Mouse (Mus musculus) embryo, embryonic 11.5 days (tissue): ENCODE results near the gene Fkbp4.

ENCODE experiments used
- DNase-seq: peaks from one replicate; pipeline ENCODE4 v3.0.0-alpha.2; 2012; ENCODE audit warnings: low read depth, low spot score

The Fkbp4 gene

DNA sequence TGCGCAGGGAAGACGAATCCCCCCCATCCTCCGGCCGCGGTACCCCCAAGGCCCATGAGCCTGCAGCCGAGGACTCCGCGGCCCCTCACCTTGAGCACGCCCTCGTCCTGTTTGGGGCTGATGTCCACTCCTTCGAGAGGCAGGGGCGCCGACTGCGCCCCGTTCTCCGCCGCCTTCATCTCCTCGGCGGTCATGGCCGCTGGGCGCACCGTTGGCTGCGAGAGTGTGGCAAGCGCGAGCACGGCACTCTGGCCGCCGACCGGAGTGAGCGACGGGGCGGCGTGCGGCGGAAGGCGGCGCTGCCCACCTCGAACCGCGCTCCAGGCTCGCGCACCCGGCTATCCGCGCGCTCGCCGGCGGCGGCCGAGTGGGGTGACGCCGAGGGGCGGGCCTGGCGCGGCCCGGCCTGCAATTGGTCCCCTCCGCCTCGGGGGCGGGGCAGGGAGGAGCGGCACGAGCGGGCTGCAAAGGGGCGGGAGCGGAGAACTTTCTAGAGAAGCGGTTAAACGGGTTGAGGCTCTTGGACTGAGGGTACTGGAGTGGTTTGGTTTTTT, at the start of gene Fkbp4:
Fkbp4 (minus strand) TSS at position 361 of the 554 bp plus-strand sequence.
- peak; percentile 82 for DNase-seq

DNA sequence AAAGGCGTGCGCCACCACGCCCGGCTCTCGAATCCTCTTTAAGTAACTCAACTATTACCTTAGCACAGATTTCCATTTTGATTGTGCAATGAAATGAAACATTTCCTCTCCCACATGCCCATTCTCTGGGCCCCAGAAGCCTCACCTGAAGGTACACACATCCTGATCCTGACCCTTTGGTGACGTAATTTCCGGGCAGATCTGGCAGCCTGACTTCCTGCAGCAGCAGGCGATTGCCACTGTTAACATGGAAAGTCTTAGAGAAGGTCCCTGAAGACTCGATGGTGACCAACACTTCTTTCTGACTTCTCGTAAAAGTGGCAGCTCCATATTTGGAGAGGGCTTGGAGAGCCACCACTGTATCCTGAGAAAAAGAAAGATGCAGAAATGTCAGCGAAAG, 49.3 kb upstream of the Fkbp4 start:
- no peak for DNase-seq

DNA sequence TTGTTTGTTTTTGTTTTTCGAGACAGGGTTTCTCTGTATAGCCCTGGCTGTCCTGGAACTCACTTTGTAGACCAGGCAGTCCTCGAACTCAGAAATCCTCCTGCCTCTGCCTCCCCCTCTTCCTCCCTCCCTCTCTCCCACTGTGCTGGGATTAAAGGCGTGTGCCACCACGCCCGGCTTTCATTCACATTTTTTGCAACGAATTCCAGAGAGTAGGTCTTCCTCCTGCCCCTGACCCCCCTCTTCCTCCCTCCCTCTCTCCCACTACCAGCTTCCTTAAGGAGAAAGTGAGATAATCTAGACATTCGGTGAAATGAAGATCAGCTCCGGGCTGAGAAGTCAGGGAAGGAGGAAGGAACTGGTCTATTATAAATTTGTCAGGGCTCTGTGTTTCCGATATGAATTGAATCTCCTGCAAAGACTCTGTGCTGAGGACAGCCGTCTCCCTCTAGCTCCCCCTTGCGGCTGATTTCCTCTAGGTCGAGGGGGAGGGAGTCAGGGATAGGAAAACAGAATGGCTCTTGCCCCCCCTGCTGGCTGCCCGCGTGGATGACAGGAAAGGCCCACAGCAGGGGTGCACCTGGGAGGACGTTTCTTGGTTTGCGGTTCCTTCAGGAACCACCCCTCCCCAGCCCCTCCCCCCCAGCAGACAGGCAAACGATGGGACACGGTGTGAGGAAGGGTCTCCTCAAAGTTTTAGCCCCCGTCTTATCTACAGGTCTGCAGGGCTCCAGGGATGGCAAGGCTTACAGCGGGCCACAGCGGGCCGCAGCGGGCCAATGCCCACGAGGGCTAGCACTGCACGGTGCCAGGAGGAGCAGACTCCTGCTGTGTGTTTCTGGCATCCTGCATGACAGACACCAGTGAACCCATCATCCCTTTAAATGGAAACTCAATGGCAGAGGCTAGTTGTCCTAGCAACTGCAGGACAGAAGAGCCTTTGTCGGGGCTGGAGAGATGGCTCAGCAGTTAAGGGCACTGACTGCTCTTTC, 41.3 kb upstream of the Fkbp4 start:
- DNase-seq, result peak; percentile 86

DNA sequence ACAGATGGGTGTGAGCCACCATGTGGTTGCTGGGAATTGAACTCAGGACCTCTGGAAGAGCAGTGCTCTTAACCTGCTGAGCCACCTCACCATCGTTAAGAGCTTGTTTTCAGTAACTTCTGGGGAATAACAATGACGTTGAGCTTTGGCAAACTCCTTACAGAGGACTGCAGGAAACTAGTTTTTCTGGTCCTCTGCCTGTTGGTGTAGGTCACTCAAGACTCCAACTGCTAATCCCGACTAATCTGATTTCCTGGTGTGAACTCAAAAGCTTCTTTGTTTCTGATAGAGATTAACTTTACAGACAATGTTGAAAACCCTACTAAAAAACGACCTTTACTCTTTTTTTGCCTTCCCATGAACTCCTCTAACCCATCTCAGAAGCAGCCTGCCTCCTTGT, 39.0 kb upstream of the Fkbp4 start:
- no peak for DNase-seq

DNA sequence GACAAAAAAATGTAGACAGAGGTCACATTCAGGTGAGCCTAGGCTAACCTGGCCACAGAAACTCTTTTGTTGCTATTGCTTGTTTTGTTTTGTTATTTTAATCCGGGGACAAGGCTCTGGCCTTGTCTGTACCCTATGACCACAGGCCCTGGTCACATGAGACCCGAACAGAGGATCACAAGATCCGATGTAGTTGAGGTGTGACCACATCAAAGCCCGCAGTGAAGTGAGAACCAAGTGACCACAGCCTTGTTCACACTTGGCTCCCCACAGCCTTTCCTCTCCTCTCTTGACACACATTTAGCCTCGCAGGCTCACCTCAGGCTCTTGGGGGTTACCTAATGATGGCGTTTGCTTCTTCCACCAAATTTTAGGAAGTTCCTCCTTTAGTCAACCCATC, 35.6 kb upstream of the Fkbp4 start:
- DNase-seq, result no peak

DNA sequence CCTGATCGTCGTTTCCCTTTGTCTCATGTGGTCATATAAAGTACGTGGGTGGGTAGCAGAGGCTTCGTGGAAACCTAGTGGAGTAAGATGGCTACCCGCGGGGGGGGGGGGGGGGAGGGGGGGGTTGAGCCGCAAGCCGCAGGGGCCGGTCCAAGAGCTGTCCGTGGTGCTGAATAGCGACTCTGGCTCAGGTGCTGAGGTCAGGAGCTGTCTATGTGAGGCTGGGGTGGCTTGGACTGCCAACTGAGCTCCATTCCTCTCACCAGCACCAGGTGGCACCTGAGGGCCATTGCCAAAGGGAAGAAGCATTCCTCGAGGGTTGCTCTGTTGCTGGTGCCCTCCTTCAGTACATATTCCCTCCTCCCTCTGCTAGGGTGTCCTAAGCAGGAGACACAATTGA, 31.0 kb upstream of the Fkbp4 start:
- DNase-seq, result peak; percentile 34

DNA sequence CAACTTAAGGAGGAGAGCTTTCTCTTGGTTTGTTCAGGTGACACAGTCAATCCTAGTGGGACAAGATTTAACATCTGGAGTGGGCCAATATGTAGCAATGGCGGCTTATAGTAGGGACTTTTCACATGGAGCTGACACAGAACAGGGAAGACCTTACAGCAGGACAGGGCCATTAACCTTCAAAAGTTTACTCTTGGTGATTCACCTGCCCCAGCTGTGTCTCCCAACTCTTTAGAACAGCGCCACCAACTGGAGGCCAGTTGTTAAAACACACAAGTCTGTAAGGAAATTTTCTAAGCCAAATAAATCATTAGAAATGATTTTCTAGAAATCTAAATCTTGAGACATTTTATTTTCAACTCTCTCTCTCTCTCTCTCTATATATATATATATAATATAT, 28.8 kb upstream of the Fkbp4 start:
- no peak for DNase-seq

DNA sequence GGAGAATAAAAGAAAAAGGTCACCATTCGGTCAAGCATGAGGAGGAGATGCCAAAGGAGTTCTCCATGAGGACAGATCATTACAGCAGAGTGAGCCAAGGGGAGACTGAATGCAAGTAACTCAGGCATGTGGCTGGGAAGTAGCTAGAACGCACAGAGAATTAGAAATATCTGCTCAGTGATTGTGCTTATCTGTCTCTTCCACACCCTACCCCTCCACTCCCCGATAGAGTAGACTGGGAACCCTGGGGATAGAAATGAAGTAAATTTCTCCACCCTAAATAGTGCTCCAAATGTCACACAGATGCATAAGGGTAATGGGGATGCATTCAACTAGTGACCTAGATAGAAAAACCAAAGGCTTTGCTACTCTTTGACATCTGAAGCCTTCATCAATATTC, 28.1 kb upstream of the Fkbp4 start:
- DNase-seq, result no peak

DNA sequence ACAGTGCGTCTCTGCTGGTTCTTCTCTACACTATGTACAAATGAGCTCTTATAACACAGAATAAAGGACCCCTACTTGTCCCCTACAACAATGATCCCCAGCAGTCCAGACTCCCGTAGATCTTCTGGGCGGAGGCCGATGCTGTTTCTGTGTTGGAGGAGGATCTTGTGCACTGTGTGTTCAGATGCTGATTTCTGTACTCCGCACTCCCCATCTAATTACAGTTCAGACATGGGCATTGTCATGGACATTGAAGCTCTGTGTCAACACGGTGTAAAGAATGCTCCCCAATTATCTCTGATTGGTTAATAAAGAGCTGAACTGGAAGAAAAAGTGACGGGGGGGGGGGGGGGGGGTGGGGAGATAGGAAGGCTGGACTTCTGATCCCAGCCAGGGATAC, 27.6 kb upstream of the Fkbp4 start:
- DNase-seq, result no peak

DNA sequence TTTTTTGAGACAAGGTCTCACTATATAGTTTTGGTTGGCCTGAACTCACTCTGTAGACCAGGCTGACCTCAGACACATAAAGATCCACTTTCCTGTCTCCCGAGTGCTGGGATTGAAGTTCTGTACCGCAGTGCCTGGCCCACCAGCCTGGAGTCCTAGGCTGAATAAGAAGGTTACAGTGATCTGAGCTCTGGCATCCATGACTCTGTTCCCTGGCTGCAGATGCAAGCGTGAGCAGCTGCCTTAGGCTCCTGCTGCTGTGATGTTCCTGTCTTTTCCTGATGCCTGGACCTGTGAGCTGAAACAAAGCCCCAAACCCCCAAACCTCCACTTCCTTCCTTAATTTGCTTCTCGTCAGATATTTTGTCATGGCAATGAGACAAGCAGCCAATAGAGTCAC, 26.5 kb upstream of the Fkbp4 start:
- DNase-seq, result no peak

DNA sequence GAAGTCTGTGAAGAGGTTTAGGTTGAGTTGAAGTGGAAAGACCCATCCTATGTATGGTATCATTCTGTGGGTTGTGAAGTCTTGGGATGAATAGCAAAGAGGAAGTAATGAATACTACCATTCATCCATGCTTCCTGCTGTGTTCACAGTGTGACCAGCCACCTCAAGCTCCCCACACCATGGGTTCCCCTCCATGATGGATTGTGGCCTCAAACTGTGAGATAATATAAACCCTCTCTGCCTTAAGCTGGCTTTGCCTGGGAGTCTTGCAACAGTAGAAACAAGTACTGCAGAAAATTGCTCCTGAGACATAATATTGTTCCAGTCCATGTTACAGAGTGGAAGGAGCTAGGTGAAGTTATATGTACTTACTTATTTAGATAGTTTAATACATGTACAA, 23.1 kb upstream of the Fkbp4 start:
- no peak for DNase-seq

DNA sequence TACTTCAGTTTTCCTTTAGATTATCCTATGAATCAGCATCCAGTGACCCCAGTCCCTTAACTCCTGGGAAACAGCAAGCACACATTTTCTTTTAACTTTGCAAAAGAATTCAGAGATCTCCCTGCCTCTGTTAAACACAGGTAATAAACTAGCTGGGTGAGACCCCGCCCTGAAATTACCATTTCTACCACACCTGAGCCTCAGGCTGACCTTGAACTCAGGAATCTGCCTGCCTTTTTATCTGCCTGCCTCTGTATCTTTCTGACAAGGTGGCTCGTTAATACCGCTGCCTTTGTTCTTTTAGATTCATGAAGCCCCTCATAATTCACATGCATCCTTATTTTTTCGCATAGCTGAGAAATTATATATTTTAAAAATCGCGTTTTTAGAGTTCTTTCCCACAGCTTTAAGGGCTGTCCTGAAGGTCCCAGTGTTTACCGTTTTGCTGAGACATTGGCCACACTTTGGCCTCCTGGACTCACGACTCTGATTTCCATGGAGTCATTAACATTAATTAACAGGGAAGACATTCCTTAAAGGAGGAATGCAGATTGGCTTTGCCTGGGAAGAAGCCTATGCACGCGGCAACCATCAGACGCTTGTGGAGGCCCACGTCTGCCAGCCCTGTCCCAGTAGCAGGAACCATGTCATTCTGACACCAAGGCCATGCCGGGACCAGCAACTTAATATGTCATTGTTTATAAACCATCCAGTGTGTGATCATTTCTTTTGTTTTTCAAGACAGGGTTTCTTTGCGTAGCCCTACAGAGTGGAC, 22.4 kb upstream of the Fkbp4 start:
- DNase-seq, result no peak

DNA sequence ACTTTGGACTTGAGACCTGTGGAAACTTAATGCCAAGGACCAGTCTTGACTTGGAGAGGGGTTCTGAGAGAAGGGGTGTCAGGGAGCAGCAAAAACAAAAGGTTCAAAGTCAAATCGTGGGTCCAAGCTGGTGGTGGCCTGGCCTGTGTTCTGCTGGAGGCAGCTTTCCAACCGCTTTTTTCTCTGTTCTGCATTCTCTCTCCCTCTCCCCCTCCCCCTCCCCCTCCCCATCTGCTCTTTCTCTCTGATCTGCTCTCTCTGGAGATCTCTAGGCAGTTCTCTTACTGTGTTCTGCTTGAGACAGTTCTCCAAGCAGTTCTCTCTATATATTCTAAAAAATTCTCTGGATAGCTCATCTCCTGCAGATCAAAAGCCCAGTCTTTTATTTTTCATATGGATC, 21.8 kb upstream of the Fkbp4 start:
- no peak for DNase-seq

DNA sequence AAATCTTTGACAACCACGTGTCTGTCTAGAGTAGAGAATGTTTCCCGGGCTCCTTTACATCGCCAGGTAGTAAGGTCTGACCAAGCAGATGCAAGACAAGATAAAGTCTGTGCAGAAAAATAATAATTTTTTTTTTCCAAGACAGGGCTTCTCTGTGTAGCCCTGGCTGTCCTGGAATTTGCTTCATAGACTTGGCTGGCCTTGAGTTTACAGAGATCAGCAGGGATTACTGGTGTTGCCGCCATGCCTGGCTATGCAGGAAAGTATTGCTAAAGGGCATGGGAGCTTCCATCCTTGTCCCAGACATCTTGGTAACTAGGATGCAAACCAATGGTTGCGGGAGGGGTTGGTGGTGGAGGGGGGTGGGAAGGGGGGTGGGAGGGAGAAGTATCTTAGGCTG, 18.7 kb upstream of the Fkbp4 start:
- no peak for DNase-seq

DNA sequence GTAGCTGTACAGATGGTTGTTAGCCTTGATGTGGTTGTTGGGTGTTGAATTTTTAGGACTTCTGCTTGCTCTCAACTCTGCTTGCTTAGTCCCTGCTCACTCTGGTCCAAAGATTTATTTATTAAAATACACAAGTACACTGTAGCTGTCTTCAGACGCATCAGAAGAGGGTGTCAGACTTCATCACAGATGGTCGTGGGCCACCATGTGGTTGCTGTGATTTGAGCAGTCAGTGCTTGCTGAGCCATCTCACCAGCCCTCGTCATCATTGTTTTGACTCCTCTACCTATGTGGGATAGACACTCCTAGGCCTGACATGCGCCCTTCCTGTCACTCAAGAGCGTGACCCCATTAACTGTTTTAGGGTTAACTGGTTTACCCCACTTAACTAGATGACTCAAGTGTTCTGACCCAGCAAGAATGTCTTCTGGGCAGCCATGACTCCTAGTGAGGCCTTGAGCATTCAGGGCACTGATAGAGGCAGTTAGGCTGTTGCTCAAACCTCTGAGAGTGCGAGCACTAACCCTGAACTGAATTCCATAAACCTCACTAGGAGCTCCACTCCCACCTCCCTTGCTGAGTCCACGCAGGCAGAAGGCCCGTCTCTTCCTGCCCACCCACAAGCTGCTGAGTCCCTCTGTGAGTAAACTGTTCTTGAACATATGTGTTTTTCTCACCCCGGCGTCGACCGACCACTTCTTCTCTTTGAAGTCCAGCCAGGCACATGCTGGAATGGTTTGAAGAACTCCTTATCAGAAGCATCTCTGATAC, 17.5 kb upstream of the Fkbp4 start:
- DNase-seq, result no peak

DNA sequence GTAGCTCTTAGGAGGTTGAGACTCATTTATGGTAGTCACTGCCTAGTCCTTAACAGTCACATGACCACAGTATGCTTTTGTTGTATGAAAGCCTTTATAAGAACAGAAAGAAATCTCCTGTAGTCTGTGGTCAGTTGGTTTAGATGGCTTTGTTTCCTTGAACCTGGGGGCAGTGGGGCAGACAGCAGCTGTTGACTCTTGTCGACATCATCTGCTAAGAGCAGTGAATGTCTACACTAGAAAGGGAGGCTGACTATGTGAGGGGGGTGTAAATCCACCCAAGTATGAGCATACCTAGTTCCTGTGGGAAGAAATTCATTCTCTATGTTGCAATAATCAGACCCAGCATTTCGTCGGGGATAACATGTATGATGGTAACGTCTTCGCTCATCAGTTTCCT, 8.6 kb upstream of the Fkbp4 start:
- DNase-seq, result no peak

DNA sequence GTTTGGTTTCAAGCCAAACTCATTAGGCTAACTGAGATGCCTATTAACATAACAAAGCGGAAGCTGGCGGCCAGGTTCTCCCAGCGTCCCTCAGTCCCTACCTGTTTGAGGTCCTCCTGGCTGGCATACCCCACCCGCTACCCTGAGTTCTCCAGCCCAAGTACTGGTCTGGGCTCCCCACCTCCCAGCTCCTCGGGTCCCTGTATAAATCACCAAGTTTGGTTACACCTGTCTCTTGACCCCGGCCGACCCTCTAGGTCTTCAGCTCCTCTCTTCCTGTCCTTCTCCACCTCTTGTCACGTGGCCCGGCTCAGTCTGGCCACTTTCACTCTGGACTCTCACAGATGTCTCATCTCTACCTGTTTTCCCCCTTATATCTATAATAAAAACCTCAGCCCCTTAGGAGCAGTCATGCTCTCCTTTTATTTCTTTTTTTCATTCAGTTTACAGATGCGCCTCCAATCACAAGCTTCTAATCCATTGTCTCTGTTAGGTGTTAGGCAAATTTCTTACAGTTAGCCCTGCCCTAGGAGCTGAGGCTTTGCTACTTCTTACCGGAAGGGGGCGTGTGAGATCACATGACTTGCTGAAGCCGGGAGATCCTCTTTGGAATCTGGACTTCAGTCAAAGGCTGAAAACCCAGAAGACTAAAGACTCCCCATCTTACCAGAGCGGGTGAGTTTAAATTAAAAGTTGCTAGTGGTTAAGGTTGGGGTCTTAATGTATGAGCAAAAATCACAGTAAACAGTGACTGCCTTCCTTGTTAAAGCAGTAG, 7.5 kb upstream of the Fkbp4 start:
- DNase-seq, result no peak

DNA sequence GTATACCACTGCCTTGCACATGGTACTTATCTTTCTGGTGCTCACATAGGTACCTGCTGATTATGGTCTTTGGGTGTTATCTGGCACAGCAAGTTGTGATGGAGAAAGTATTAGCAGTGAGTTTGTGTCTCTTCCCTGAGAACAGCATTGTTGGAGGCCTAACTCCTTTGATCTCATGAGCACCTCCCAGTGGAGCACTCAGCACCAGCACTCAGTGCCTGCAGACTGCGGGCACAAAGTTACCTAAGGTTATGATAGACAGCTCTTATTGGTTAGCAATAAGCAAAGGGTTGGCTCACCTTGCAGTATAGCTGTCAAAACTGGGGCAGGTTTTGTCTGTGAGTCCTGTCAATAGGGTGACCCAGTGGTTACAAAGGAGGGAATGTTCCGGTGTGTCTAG, 1.8 kb upstream of the Fkbp4 start:
- no peak for DNase-seq

DNA sequence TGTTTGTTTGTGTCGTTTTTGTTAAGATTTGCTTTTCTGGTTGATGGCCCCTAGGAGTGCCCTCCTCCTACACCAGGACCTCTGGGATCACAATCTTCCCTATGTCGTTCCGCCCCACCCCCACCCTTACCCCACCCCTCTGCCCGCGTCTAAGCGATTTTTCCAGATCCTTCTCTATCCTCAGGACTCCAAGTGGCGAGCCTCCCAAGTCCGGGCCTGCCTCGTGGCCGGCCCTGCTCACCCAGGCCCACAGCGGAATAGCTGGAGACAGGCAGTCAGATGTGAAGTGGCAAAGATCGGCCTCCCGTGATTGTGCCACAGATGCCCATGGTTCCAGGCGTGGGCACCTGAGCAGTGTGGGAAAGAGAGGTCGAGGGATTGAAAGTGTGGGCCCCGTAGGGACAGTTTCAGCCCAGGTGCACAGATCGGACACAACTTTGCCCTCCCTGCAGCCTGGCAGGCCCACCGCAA, 429 bp upstream of the Fkbp4 start:
- DNase-seq, result no peak

DNA sequence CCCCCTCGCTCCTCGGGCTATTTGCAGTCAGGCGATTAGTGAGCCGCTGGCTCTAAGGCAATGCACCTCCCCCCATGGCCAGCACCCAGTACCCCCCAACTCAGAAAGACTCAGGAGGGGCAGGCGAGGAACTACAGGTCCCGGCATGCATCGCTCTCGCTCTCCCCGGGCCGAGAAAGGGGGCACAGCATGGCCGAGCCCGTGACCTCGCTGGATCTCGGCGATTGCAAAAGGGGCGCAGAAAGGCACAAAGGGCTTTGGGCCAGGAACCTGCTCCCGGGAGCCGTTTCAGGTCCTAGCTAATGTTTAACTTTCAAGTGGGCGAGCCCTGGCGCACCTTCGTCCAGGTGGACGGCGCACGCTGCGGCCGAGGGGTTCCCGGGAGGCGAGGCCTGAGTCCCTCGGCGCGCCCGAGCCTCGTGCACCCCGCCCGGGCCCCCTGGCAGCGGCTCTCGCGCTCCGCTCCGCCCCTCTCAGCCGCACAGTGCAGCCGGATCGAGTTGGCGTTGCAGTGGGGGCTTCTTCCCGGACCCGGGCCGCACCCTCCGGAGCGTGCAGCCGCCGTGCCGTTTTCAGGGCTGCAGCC, 653 bp downstream of the Fkbp4 start:
- DNase-seq, result peak; percentile 50
